Mouse (Mus musculus) adrenal gland, postnatal 14 days (tissue): ENCODE results near the gene Mreg. TPM values are rescaled to one million over a fixed set of nuclear protein-coding genes. Genes with fewer than 3 reads are reported as not detected.

Source experiments
- DNase-seq: peaks from one replicate; pipeline ENCODE4 v3.0.0; 2021; ENCODE audit warnings: mixed read lengths
- total RNA-seq: library from RNA; stranded (reverse); gene quantifications from 2 replicates; pipeline ENCODE4 v1.2.3, GENCODE M21; 2021

Gene Mreg
- total RNA-seq, 1 experiment from 2014 or later: 8.0 TPM

DNA sequence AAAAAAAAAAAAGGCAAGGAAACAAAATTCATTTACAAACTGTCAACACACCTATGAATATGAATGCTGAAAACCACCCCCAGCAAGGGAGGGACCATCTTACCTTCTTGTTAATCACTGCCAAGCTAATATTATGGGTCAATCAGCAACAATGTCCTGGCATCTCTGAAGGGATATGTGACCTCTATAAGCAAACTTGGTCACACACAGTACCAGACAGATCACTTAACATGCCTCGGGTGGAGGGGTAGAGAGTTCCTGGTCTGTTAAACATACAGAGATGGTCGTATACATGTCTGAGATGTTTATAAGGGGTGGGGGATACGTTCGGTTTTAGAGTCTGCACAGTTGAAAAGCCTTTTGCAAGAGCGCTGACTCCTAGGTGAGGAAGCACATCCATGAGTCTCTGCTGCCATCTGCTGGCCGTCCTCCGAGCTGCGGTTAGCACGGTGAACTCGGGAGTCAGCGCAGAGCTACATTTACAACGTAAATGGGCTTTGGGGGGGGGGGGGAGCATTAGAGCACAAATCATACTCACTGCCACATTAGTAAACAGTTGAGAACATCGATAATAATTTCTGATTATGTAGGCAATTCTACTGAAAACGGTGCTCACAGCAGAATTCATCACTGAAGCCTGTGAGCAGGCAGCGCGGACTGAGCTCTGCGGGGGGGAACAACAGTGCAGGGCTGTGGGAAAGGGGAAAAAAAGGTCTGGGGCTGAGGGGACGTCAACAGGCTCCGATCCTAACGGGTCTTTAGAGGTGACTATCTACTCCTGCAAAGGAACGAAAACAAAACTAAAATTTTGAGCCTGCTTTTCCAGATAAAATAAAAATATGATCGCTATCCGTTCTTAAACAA, 88.4 kb downstream of the Mreg start:
- DNase-seq: peak; percentile 90

DNA sequence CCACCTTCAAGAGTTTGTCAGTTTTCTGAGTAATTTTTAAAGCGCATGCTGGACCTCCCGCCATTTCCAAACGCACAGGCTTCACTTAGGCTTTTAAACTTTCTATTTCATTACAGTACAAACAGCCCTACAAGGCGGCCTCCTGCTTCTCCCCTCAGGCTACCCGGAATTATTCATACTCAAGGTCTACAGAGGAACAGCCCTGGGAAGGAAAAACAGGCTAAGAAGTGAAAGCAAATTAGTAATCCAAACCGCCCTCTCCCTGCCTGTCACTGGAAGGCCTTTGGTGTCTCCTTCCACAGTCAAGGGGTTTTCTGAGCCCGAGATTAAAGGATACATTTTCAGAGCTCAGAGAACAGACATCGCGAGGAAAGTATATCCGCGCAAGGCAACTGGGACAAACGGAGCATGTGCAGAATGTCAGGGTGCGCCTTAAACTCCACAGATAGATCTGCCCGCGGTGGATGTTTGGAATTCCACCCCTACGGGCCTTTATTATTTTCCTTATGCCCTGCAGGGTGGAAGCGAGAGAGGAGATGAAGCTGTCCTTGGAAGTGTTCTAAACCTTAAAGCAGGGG, 90.4 kb downstream of the Mreg start:
- DNase-seq: peak; percentile 9

DNA sequence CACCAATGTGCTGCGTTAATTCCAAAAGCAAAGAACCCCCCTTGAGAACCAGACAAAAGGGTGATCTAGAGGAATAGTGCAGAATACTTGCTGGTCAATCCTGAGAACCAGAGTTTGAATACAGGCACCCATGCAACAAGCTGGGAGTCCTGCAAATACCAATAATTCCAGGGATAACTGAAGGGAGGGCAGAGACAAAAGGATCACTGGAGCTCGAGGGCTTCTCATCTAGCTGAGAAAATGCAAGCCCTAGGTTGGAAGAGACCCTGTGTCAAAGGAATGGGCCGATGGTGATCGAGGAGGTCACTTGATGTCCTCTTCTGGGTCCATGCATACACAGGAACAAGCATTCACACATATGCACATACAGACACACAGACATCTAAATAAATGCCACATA, 92.1 kb downstream of the Mreg start:
- DNase-seq: no peak

DNA sequence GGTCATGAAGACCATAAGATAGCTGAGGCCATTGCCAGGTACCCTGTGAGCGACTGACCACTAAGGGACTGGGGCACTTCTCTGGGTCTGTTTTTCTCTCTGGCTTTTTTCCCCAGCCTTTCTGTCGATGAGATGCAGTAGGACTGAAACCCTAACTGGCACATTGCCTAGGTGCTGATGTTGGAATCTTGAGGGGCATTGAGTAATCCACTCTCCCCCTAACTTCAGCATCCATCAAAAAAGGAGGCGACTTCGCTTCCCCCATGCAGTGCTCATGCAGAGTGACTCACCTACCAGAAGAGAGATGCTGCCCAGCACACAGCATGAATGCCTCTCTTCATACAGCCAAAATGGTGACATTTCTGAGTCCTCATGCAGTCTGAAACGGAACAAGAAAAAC, 97.9 kb downstream of the Mreg start:
- no peak for DNase-seq

Other genes with a start within 250 kb of the Mreg start
- 35.9 and 56.7 TPM in 2 replicates for gene Pecr, start 72.0 kb upstream of the Mreg start, total RNA-seq
- 1.3 and 2.3 TPM in 2 replicates for gene Tmem169, start 72.1 kb upstream of the Mreg start, total RNA-seq
- 11.9 and 12.6 TPM in 2 replicates for gene Xrcc5, start 95.1 kb upstream of the Mreg start, total RNA-seq